12 mouse cellular contexts compared by ENCODE assay signal in genomic region chr9:121343122-121343876, GRCm38 (mm10). TPM values are rescaled to one million over a fixed set of nuclear protein-coding genes. Genes with fewer than 3 reads are reported as not detected.
DNase-seq lines count a peak whose midpoint lies in the region; ATAC-seq and TF ChIP-seq lines count a peak whose summit lies in the region.
"Had no signal": no experiment of that assay in that cellular context is flagged by ENCODE, and none has a peak within 500 bp of the region (broad histone marks: within the 10 kb centered on the region; RNA-seq: fewer than 3 reads in every experiment).

No protein-coding gene starts in this region.

- no peaks in the 10 kb centered on the region for H3K9me3 ChIP-seq in forebrain, embryonic 10.5 days
- no peaks in the 10 kb centered on the region for H3K9me3 ChIP-seq in forebrain, embryonic 12.5 days
- no peaks in the 10 kb centered on the region for H3K9me3 ChIP-seq in midbrain, postnatal 0 days (ENCODE audit: low read length)
- H3K9me3 ChIP-seq in midbrain, embryonic 13.5 days = no peaks in the 10 kb centered on the region
- no peaks in the 10 kb centered on the region for H3K9me3 ChIP-seq in stomach, embryonic 14.5 days (ENCODE audit: control insufficient read depth, low read depth, low read length)
- H3K9me3 ChIP-seq: midbrain, embryonic 12.5 days had no signal

- H3K9ac ChIP-seq in forebrain, embryonic 12.5 days = no peak overlapping the region
- H3K9ac ChIP-seq in midbrain, postnatal 0 days (replicated peaks; ENCODE audit: low read length, poor library complexity, severe bottlenecking) = no peak overlapping the region
- H3K9ac ChIP-seq in midbrain, embryonic 13.5 days (replicated peaks) = no peak overlapping the region
- no peak overlapping the region for H3K9ac ChIP-seq in stomach, embryonic 14.5 days (replicated peaks; ENCODE audit: low read depth, low read length)
- H3K9ac ChIP-seq: midbrain, embryonic 12.5 days had no signal

- H3K27ac ChIP-seq in forebrain, embryonic 10.5 days = peak overlapping the region; percentile 65
- no peak overlapping the region for H3K27ac ChIP-seq in forebrain, embryonic 12.5 days
- H3K27ac ChIP-seq in midbrain, postnatal 0 days (ENCODE audit: low read depth, low read length) = no peak overlapping the region
- H3K27ac ChIP-seq in midbrain, embryonic 13.5 days = no peak overlapping the region
- H3K27ac ChIP-seq in stomach, embryonic 14.5 days (ENCODE audit: low read length) = 0 out of 2 replicates have a peak overlapping the region, but pooled peaks have one; percentile 6
- H3K27ac ChIP-seq: midbrain, embryonic 12.5 days had no signal

- 86% methylated on average over 14 of the region's 14 CpGs for WGBS in forebrain, embryonic 10.5 days
- WGBS in forebrain, embryonic 12.5 days = 85% methylated on average over 14 of the region's 14 CpGs
- WGBS in midbrain, postnatal 0 days = 76% methylated on average over 14 of the region's 14 CpGs
- 76% methylated on average over 14 of the region's 14 CpGs for WGBS in midbrain, embryonic 13.5 days
- WGBS in stomach, embryonic 14.5 days = 80% methylated on average over 14 of the region's 14 CpGs

- H3K4me1 ChIP-seq in forebrain, embryonic 10.5 days = peaks cover 67% of the 10 kb centered on the region
- H3K4me1 ChIP-seq in forebrain, embryonic 12.5 days = peaks cover 39% of the 10 kb centered on the region
- H3K4me1 ChIP-seq in midbrain, postnatal 0 days (ENCODE audit: insufficient read depth, low read length) = peaks cover 2% of the 10 kb centered on the region; the same call in 1 of the 2 replicates
- H3K4me1 ChIP-seq in midbrain, embryonic 13.5 days (replicated peaks) = peaks cover 27% of the 10 kb centered on the region
- H3K4me1 ChIP-seq in stomach, embryonic 14.5 days (ENCODE audit: control insufficient read depth, insufficient read depth, low read length) = peaks cover 17% of the 10 kb centered on the region

- H3K36me3 ChIP-seq in forebrain, embryonic 10.5 days (replicated peaks) = peaks cover 46% of the 10 kb centered on the region
- H3K36me3 ChIP-seq in forebrain, embryonic 12.5 days (replicated peaks) = no peaks in the 10 kb centered on the region
- H3K36me3 ChIP-seq in midbrain, postnatal 0 days (ENCODE audit: insufficient read depth, low read length) = no peaks in the 10 kb centered on the region
- no peaks in the 10 kb centered on the region for H3K36me3 ChIP-seq in midbrain, embryonic 13.5 days
- no peaks in the 10 kb centered on the region for H3K36me3 ChIP-seq in stomach, embryonic 14.5 days (ENCODE audit: control insufficient read depth, insufficient read depth, low read length)
- H3K36me3 ChIP-seq: midbrain, embryonic 12.5 days had no signal

- TF ChIP-seq CTCF in midbrain, postnatal 0 days (IDR thresholded peaks at IDR 0.05) = peak; percentile 47

- H3K4me3 ChIP-seq in forebrain, embryonic 10.5 days = no peak overlapping the region
- H3K4me3 ChIP-seq in forebrain, embryonic 12.5 days (replicated peaks) = no peak overlapping the region
- H3K4me3 ChIP-seq in midbrain, postnatal 0 days (ENCODE audit: low read depth, low read length) = no peak overlapping the region
- no peak overlapping the region for H3K4me3 ChIP-seq in midbrain, embryonic 13.5 days (replicated peaks)
- no peak overlapping the region for H3K4me3 ChIP-seq in stomach, embryonic 14.5 days (ENCODE audit: low read depth, low read length)
- H3K4me3 ChIP-seq: midbrain, embryonic 12.5 days had no signal

- H3K27me3 ChIP-seq in forebrain, embryonic 10.5 days (ENCODE audit: poor library complexity, severe bottlenecking) = no peaks in the 10 kb centered on the region
- H3K27me3 ChIP-seq in forebrain, embryonic 12.5 days = no peaks in the 10 kb centered on the region
- no peaks in the 10 kb centered on the region for H3K27me3 ChIP-seq in midbrain, postnatal 0 days (ENCODE audit: insufficient read depth, low read length)
- no peaks in the 10 kb centered on the region for H3K27me3 ChIP-seq in midbrain, embryonic 13.5 days
- H3K27me3 ChIP-seq in stomach, embryonic 14.5 days (ENCODE audit: control insufficient read depth, insufficient read depth, low read length) = no peaks in the 10 kb centered on the region
- H3K27me3 ChIP-seq: midbrain, embryonic 12.5 days had no signal

- no peak overlapping the region for H3K4me2 ChIP-seq in forebrain, embryonic 12.5 days
- H3K4me2 ChIP-seq in midbrain, postnatal 0 days (ENCODE audit: low read depth, low read length, poor library complexity, severe bottlenecking) = no peak overlapping the region
- H3K4me2 ChIP-seq in midbrain, embryonic 13.5 days (replicated peaks) = no peak overlapping the region
- no peak overlapping the region for H3K4me2 ChIP-seq in stomach, embryonic 14.5 days (replicated peaks; ENCODE audit: low read depth, low read length)
- H3K4me2 ChIP-seq: midbrain, embryonic 12.5 days had no signal

- no peak for ATAC-seq in forebrain, embryonic 12.5 days (ENCODE audit: low FRiP score)
- ATAC-seq in midbrain, postnatal 0 days (ENCODE audit: low FRiP score) = no peak
- ATAC-seq in midbrain, embryonic 13.5 days = no peak
- no peak for ATAC-seq in stomach, embryonic 14.5 days (ENCODE audit: insufficient number of reproducible peaks, insufficient read depth, low FRiP score, low read depth)
- ATAC-seq in cerebellum, adult (ENCODE audit: insufficient number of reproducible peaks, low FRiP score, low TSS enrichment) = no peak

- DNase-seq in forebrain, embryonic 10.5 days (ENCODE audit: extremely low spot score, low spot score) = no peak
- peak; percentile 49 for DNase-seq in kidney, adult 11 months
- DNase-seq in kidney, postnatal 10 days = no peak
- no peak for DNase-seq in midbrain, postnatal 0 days (ENCODE audit: low spot score)
- DNase-seq: adrenal gland, adult 8-10 months; cerebellum, adult 11-12 months; thymus, postnatal 4 days had no signal

RNA-seq across cellular contexts. Expression of gene Trak1, which starts 46.0 kb away (rescaled TPM):
- polyA plus RNA-seq in forebrain, embryonic 10.5 days (2016; fragmentation: Nextera tagmentation; extraction: Ambion mirVana) = 24.7 and 27.4 TPM in 2 replicates
- 41.2 and 45.3 TPM in 2 replicates for polyA plus RNA-seq in forebrain, embryonic 12.5 days (2016; fragmentation: Nextera tagmentation; extraction: Ambion mirVana)
- total RNA-seq in midbrain, postnatal 0 days (2014; rRNA removed) = 107 and 154 TPM in 2 replicates
- polyA plus RNA-seq in midbrain, postnatal 0 days (2015; fragmentation: Nextera tagmentation; extraction: Ambion mirVana) = 58.7 and 61.6 TPM in 2 replicates
- 41.1 and 44.8 TPM in 2 replicates for polyA plus RNA-seq in midbrain, embryonic 13.5 days (2015; fragmentation: Nextera tagmentation; extraction: Ambion mirVana)
- 18.3 and 21.9 TPM in 2 replicates for polyA plus RNA-seq in stomach, embryonic 14.5 days (2014; fragmentation: Nextera tagmentation; extraction: Ambion mirVana)

Comparison
In these comparisons a context has a peak if more than half of its experiments do, and no peak if none do; other contexts are left out.
1. H3K27ac ChIP-seq: peak in forebrain, embryonic 10.5 days (single experiment) and stomach, embryonic 14.5 days (single experiment); none in forebrain, embryonic 12.5 days (single experiment), midbrain, postnatal 0 days (single experiment) and midbrain, embryonic 13.5 days (single experiment).